Mouse (Mus musculus) lung, postnatal 4 days (tissue): ENCODE data around the gene Slc35e3.
"Not testable (repeated sequence)": the region's sequence is repeated elsewhere in the genome, so short reads cannot be mapped to it uniquely, and the experiment has no call there.

Experiments used
- DNase-seq, 2 experiments: peaks; one replicate each; pipeline ENCODE4 v3.0.0; 2021

Slc35e3 gene

DNA sequence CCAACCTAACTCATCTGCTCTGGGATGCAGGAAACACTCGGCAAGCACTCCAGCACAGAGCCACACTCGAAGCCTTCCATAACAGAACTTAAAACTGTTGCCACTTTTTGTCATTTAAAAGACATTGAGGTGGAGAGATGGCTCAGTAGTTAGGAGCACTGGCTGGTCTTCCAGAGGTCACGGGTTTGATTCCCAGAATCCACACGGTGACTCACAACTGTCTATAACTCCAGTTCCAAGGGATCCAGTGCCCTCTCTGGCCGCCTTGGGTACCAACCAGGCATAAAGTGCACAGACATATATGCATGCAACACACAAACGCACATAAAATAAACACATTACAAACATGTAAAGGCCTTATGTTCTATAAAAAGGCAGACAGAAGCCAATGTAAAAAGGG lies 15.4 kb upstream of the Slc35e3 start:
- no peak for DNase-seq

DNA sequence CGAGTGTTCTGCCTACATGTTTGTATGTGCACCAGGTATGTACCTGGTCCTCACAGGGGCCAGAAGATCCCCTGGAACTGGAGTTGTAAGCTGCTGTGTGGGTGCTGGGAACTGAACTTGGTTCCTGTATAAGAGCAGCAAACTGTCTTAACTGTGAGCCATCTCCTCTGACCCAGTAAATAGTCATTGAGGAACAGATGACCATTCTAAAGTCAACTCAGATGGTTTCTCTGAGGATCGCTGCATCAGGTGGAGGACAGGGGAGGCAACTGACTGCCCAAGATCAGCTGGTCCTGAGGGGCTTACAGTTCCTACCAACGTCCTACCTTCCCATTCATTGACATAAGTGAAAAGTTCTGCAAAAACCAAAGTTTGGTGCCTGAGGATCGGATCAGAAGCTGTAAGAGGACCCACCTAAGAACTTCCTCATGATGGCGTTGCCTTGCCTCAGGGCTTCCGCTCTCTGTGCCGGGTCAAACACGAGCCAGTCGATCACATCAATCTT lies 14.7 kb upstream of the Slc35e3 start:
- no peak for DNase-seq

DNA sequence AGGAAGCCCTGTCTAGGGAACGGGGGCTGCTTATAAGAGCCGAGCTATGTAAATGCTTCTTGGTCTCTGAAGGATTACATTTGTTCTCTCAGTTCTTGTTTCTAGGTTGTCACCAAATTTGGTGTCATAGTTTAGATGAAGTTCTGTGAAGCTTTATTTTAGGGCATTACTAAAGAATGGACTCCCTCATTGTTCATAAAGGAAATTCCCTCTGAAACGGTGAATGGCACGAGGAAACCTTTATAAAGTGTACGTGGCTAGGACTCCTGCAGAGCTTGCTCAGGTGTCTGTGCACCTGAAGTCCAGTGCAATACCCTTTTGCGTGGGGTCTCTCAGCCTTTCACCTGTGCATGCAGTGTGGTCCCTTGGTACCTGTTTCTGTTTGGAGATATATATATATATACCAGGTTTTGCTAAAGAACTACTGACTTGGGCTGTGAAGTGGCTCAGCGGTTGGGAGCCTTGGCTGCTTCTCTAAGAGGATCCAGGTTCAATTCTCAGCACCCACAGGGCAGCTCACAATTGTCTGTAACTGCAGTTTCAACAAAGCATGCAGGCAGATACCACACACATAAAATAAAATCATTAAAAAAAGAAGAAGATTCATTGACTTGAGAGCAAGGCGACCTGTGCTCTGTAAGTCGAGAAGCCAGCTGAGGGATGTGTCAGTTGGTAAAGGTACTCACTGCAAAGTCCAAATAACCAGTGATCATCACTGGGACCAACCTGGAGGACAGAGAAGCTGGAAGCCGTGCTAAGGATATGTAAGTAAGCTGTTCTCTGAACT lies 13.9 kb upstream of the Slc35e3 start:
- DNase-seq: no peak

DNA sequence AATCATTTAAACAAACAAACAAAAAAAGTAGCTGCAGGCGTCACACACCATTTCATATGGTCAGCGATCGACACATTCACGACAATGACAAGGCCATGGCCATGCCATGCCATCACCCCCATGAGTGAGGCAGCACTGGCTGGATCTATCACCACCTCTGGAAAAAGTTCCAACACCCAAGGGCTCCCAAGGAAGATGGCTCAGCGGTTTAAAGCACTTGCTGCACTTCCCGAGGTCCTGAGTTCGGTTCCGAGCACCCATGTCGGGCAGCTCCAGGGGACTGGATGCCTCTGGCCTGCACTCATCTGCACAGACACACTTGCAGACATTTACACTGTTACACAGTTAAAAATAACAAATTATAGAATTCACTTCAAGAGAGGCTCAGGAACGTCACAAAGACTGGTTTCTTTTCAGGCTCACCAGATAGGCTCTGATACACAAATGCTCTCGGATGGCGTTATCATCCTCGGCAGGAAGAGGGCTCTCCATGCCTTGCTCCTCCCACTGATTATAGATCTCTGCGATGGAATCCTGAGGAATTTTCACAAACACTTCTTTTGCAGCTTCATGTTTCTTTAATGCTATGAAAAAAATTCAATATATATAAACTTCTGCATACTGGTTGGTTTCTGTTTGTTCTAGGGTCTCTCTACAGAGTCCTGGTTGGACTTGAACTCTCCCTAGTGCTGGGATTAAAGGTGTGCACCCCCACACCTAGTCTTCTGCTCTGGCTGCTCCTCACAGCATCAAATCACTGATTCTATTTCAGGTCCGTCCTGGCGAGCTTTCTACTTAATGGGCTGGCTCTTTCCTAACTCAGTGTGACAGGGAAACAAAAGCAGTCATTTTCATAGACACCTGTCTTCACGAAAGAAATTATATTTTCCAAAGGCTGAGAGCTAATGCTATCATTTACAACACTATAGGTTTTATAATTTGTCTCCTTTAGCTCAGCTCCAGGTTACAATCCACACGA lies 12.9 kb upstream of the Slc35e3 start:
- no peak for DNase-seq

DNA sequence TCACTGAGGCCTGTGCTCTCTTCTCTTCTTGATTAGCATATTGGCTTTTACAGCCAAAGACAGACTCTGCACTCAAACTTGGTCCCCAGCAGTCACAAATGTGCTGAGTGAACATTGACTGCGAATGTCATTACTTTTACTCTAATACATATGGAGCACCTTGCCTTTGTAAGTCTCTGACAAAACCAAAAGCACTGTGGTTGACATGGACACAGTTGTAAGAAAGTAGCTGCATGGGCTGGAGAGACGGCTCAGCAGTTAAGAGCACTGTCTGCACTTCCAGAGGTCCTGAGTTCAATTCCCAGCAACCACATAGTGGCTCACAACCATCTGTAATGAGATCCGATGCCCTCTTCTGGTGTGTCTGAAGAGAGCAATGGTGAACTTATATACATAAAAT lies 12.2 kb upstream of the Slc35e3 start:
- not testable (repeated sequence) for DNase-seq

DNA sequence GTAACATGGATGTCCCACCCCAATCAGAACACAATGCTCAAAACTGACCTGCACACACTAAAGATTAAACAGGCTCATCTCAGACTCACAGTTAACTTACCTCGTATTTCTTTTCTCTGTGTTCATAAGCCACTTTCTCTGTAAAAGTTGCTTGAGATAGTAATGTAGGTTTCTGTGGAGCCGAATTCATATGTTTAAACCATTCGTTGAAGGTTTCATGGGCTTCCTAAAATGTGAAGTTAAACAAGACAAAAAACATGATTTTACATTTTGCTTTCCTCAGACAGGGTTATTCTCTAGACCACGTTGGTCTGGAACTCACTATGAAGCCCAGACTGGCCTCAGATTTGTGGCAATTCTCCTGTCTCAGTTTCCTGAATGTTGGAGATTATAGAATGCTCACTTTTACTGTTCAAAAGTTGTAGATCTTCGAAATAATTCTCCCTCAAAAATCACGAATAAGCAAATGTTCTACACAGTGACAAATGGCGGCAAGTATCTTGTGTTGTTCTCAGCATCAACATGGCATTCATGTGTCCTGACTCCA lies 11.7 kb upstream of the Slc35e3 start:
- DNase-seq: no peak

DNA sequence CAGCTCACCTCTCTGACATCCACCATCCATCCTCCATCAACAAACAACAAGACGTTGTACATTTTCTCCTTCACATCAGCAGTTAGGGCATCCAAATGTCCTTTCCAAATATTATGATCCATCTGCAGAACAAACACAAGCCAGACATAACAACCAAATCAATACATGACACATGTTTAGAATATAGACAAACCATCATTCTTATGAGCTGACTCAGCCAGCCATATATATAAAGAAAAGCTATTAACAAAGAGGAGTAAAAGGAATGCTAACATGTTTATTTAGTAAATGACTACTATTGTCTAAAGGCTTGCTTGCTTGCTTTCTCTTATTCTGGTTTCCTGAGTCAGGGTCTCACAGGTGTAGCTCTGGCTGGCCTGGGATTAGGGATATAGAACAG lies 11.1 kb upstream of the Slc35e3 start:
- no peak for DNase-seq

DNA sequence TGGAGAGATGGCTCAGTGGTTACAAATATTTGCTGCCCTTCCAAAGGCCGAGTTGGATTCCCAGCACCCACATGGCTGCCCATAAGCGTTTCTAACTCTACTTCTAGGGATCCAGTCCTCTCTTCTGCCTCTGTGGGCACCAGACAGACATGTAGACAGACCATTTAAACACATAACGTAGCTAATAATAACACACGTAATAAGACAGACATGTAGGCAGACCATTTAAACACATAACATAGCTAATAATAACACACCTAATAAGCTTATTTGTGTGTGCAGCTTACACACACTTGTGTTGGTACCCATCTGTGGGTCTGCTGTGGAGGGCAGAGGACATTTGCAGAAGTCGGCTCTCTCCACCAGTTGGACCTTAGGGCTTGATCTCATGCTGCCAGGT lies 10.6 kb upstream of the Slc35e3 start:
- DNase-seq: no peak

DNA sequence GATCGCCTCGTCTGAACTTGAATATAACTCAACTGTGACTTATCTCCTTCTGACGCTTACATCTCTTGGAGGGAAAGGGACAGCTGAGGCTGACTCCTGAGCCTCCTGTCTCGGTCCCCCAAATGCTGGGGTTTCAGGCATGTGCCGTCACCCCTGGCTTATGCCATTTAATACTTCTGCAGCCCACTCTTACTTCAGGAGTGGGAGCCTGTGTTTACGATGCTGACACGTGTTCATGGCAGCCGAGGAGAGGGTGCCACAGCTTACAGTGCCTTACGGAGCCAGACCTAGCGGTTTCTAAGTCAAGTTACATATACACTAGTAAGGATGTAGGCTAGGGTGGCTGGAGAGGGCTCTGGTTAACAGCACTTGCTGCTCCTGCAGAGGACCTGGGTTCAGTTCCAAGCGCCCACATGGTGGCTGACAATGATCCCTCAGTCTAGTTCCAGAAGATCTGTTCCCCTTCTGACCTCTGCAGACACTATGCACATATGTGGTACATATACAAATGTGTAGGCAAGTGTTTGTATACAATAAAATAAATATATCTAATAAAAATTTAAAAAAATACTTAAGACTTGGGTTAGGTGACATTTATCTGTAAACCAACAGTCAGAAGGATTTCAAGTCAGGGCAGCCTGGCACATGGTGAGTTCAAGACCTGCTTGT lies 9.8 kb upstream of the Slc35e3 start:
- DNase-seq: no peak

DNA sequence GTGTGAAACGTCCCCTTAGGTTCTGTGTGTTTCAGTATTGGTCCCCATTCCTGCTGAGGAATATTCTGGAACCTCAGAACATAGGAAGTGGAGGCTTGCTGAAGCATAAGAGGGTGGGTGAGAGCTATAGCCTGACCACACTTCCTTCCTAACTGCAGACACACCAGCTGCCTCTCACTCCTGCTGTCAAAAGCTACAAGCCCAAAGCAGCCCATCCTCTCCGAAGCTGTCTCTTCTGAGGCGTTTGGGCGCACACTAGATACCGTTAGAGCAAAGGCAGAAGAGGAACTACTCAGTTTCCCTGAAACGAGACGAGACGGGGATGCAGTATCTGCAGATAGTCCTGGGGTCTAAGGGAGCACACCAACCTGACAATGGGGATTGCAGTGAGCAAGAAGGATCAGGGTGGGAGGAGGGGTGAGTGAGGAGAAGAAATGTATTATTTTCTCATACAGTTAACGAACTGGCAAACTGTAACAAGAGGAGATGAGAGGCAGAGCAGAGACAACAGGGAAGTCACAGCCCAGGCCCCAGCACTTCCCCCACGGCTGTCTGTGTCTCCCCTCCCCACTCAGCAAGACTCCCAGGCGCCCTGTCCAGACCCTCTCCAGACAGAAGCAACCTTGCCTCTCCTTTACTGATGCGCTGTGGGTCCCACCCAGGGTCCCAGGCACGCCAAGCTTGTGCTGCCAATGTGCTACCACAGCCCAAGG lies 9.1 kb upstream of the Slc35e3 start:
- DNase-seq: no peak

DNA sequence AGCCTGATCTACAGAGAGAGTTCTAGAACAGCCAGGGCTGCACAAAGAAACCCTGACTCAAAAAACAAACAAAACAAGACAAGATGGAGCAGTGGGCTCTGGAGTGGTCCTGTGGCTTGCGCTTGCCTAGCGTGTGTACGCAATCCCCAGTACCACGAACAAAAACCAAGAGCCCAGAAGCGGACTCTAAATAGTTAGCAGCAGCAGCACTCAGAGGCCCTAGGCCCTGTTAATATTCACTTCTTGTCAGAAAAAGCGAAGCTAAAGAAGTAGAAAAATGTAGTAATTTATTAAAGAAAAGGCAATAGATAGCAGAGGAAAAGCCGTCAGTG lies 8.4 kb upstream of the Slc35e3 start:
- DNase-seq: no peak

DNA sequence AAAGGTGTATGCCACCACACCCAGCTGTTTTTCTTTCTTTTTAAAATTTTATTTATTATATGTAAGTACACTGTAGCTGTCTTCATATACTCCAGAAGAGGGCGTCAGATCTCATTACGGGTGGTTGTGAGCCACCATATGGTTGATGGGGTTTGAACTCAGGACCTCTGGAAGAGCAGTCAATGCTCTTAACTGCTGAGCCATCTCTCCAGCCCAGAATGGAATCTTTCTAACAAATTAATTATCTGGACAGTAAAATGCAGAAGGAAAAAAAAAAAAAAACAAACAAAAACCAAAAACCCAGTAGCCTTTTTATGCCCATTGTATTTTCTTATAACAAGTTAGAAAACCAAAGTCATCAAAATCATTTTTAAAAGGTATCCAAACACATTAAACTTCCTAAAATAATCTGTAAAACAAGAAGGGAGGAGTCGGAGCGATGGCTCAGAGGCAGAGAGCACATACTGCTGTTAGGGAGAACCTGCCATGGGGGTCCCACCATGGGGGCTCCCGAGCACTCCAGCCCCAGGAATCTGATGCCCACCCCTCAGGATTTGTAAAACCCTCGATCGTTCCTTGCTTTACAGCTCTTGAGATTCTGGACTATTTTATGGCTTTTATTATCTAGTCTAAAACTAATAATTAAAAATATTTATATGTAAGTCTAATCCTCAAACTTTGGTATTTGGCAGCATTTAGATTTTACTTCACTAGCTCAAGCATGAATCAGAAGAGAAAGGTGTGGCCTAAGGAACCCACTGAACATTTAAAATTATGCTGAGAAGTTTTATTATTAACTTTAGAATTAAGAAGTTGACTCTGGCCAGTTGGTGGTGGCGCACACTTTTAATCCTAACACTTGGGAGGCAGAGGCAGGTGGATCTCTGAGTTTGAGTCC lies 7.8 kb upstream of the Slc35e3 start:
- no peak for DNase-seq

DNA sequence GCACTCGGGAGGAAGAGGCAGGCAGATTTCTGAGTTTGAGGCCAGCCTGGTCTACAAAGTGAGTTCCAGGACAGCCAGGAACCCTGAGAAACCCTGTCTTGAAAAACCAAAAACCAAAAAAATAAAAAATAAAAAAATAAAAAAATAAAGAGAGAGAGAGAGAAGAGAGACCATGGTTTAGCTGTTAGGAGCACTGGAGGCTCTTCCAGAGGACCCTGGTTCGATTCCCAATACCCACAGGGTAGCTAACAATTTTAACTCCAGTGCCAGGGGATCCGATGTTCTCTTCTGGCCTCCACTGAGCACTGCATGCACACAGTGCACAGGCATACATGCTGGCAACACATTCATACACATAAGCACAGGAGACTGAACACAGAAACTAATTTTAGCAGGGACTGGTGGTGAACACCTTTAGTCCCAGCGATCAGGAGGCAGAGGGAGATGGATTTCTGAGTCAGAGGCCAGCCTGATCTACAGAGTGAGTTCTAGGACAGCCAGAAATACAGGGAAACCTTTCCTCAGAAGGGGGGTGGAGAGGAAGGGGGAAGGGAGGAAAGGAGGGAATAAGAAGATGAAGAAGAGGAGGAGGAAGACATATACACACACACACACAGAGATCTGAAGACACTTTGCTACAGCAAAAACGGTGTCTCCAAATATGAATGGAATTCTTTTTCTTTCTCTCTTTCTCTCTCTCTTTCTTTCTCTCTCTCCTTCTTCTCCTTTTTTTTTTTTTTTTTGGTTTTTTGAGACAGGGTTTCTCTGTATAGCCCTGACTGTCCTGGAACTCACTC lies 6.9 kb upstream of the Slc35e3 start:
- no peak for DNase-seq

DNA sequence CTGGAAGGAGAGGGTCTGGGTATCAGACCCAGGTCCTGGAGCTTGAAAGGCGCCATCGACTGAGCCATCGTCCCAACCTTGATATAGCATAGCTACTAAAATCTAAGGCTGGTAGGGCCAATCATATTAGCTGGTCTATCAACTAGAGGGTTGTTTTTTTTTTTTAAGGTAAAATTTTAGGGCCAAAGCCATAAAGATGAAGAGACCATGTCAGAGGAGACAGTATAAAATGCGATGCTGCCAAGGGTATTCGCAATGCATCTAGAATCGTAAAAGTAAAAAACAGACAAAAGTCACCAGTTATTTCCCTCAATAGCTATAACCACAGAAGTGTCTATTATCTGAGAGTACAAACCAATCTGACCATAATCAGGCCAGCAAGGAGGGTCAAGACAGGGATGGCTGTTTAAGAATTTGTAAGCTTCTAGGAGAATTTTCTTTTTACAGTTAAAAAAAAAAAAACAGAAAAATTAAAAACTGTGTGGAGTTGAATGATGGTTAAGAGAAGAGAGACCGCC lies 6.2 kb upstream of the Slc35e3 start:
- no peak for DNase-seq

DNA sequence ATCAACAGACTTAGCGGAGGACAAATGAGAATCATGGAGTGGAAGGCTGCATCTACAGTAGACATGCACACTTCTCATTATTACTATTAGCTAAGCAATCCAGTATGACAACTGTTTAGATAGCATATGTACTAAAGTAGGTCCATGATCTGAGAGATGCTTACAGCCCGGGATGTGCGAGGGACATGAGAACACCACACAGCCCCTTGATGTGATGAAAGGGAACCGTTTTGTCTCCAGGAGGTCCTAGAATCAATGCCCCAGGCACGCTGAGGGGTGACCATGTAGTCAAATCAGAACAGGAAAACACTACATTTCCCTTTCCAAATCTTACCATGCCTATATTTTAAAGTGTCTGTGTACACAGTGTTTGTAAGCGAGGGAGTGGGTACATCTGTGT lies 5.6 kb upstream of the Slc35e3 start:
- DNase-seq: no peak

DNA sequence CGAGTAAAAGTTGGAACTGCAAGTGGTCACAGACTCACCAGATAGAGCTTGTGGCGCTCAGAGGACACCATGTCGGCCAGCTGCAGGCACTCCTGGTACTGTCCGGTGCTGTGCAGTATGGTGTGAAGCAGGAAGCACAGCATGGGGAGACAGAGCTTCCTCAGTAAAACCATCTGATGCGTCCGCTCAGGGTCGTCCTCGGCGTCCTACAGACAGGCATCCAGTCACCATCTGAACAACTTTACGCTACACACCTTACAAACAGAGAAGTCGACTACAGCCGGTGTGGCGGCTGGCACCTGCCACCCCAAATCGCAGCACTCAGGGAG lies 5.1 kb upstream of the Slc35e3 start:
- DNase-seq: no peak

DNA sequence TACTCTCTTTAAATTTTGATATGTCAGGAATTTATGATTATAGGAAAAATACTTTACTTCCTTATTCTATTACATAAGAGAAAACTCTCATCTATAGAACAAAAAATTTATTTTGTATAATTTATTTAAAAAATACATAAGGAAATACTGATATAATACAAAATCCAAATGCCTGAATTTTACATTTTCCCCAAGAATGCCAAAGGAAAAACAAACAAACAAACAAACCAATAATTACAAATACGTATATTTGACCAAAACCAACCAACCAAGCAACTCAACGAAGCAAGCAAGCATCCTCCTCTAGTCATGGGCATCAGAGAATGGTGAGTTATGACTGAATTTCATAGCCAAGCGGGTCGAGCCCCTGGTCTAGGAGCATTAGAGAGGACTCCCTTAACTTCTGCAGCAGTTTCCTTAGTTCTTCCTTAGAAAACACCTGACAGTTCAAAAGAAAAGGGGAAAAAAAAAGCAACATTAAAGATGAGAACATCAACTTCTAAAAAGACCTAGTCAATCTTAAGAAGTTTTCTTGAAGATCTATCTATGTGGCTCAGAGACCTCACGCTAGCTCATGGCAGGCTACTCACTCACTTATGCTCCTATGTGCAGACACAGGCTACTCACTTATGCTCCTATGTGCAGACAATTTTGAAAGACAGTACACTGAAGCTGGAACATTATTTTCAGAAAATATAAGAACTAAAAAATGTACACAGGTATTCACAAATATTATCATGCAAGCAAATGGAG lies 4.5 kb upstream of the Slc35e3 start:
- no peak for DNase-seq

DNA sequence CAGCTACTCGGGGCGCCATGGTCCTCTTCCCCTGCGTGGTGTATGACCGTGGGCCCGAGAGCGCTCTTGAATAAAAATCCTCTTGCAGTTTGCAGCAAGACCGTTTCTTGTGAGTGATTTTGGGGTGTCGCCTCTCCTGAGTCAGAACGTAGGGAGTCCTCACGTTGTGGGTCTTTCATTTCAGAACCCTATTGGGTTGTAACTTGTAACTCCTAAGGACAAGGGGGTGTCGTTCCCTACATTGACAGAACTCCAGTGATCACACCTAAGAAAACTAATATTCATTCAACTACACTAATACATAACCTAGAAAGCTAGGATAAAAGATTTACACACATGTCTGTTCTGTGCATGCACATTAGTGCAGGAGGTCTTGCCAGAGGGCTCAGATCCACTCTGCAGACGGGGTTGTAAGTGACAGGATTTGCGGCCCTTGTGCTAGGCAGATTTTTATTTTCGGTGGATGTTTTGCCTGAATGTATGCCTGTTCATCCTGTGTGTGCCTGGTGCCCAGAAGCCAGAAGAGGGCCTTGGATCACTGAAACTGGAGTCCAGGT lies 3.7 kb upstream of the Slc35e3 start:
- DNase-seq: no peak

DNA sequence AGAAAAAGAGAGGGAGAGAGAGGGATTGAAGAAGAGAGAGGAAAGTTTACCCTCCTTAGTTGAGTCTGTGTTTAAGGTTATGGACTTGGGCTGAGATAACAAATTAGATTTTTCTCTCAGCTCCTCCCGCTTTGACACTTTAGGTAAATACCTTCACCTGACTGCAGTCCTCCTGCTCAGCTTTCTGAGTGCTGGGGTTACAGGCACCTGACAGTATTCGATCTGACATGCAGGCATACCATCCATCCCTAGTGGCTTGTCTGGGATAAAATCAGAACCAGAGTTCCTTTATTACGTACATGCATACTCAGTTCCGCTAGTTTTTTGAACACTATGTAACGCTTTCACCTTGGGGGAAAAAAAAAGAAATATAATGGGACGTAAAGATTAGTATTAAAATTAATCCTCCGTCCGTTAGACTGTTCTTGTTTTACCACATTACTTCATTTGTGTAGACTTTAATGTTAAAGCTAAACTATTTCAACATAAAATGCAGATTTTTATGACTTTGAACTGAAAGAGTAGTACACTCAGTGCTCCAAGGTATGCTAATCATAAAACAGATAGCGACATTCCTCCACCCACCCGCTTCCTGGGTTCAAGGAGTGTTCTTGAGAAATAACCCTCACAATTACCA lies 3.0 kb upstream of the Slc35e3 start:
- no peak for DNase-seq
